Mouse (Mus musculus) midbrain, postnatal 0 days (tissue): ENCODE measurements around the gene Gne. TPM values are rescaled to one million over a fixed set of nuclear protein-coding genes. Genes with fewer than 3 reads are reported as not detected.

ENCODE experiments used
- ATAC-seq: fragments of 200-750 bp; cut with Nextera tagmentation; 2 replicates; pipeline ENCODE4 v1.8.0; 2017; ENCODE audit warnings: moderate number of reproducible peaks, mild to moderate bottlenecking, moderate TSS enrichment, moderate library complexity; ENCODE audit not compliant: low FRiP score
- DNase-seq: peaks from one replicate; pipeline ENCODE4 v3.0.0-alpha.2; 2015; ENCODE audit warnings: low spot score
- H3K27ac ChIP-seq: fragments of 300-500 bp; sonication (generic); 2 replicates; pipeline ENCODE4 v1.5.1; 2014; ENCODE audit warnings: low read depth, mild to moderate bottlenecking, low read length, mixed read lengths
- H3K27me3 ChIP-seq: fragments of 300-500 bp; sonication (generic); 2 replicates; pipeline ENCODE4 v1.6.1; 2014; ENCODE audit warnings: low read length, control low read depth, mixed read lengths; ENCODE audit not compliant: insufficient read depth
- H3K36me3 ChIP-seq: fragments of 300-500 bp; sonication (generic); 2 replicates; pipeline ENCODE4 v1.6.1; 2014; ENCODE audit warnings: low read length, control low read depth, mixed read lengths; ENCODE audit not compliant: insufficient read depth
- H3K4me1 ChIP-seq: fragments of 300-500 bp; sonication (generic); 2 replicates; pipeline ENCODE4 v1.6.1; 2014; ENCODE audit warnings: mild to moderate bottlenecking, control low read depth, antibody characterized with exemption, low read length, mixed read lengths; ENCODE audit not compliant: insufficient read depth
- H3K4me2 ChIP-seq: fragments of 300-500 bp; sonication (generic); 2 replicates; pipeline ENCODE4 v1.6.1; 2014; ENCODE audit warnings: low read depth, mild to moderate bottlenecking, low read length, mixed read lengths; ENCODE audit not compliant: poor library complexity, severe bottlenecking
- H3K4me3 ChIP-seq: fragments of 300-500 bp; sonication (generic); 2 replicates; pipeline ENCODE4 v1.5.1; 2014; ENCODE audit warnings: low read depth, mild to moderate bottlenecking, low read length, moderate library complexity
- H3K9ac ChIP-seq: fragments of 300-500 bp; sonication (generic); replicated peaks from 2 replicates; pipeline ENCODE4 v1.6.1; 2014; ENCODE audit warnings: mild to moderate bottlenecking, low read length, moderate library complexity, mixed read lengths; ENCODE audit not compliant: poor library complexity, severe bottlenecking
- H3K9me3 ChIP-seq: fragments of 300-500 bp; sonication (generic); 2 replicates; pipeline ENCODE4 v1.6.1; 2016; ENCODE audit warnings: low read length, control low read depth
- CTCF ChIP-seq: IDR thresholded peaks from 2 replicates; pipeline ENCODE4 v1.5.1; 2016; ENCODE audit warnings: antibody characterized with exemption, mild to moderate bottlenecking
- WGBS: fragments of 180-500 bp; shearing (Covaris S2); extraction: QIAGEN DNeasy Blood & Tissue Kit; methylation state at CpG from one replicate; pipeline ENCODE4 v1.1.7; 2014; 5-methylcytosine and 5-hydroxymethylcytosine counted together
- polyA plus RNA-seq: library from polyadenylated mRNA; unstranded; fragments of >200 nt; fragmentation: Nextera tagmentation; extraction: Ambion mirVana; gene quantifications from 2 replicates; pipeline ENCODE4 v1.2.1, GENCODE M21; 2015
- total RNA-seq: library from RNA; depleted of rRNA; stranded (reverse); fragments of >200 nt; gene quantifications from 2 replicates; pipeline ENCODE4 v1.2.3, GENCODE M21; 2014

Gne gene
- total and polyA plus RNA-seq, 2 experiments from 2014 or later, result 26.8 to 42.4 TPM

GRCm38 (mm10) chr4:44004623-44005409, 79.2 kb downstream of the Gne start:
- no peaks in the 10 kb centered on the region for H3K9me3 ChIP-seq
- DNase-seq, result no peak
- H3K4me3 ChIP-seq, result no peak overlapping the region
- no peak for TF ChIP-seq CTCF
- H3K27ac ChIP-seq, result no peak overlapping the region
- no peak for ATAC-seq
- no peaks in the 10 kb centered on the region for H3K4me1 ChIP-seq
- WGBS, result 72% methylated on average over 3 of the region's 3 CpGs
- H3K9ac ChIP-seq, result no peak overlapping the region
- peaks cover 5% of the 10 kb centered on the region; the same call in 1 of the 2 replicates for H3K27me3 ChIP-seq
- no peaks in the 10 kb centered on the region for H3K36me3 ChIP-seq
- H3K4me2 ChIP-seq, result no peak overlapping the region

- no peak for DNase-seq
- Histone ChIP-seq H3K27ac (no peak within 1 kb of the TSS), H3K9me3 (no peaks in the 10 kb centered on the region), H3K4me1 (no peaks in the 10 kb centered on the region), H3K4me3 (no peak within 1 kb of the TSS), H3K9ac (no peak within 1 kb of the TSS), H3K27me3 (peaks cover 5% of the 10 kb centered on the region; the same call in 1 of the 2 replicates), H3K36me3 (no peaks in the 10 kb centered on the region), H3K4me2 (no peak within 1 kb of the TSS)
- WGBS, result 88% methylated on average over 5 of the region's 5 CpGs
- TF ChIP-seq CTCF, result no peak
- ATAC-seq, result no peak
These were observed 79.9 kb downstream of the Gne start, which contains the start of gene Clta for GRCm38 (mm10) chr4:44004126-44004525. Gene Clta (plus strand): TSS chr4:44004452.

GRCm38 (mm10) chr4:44003622-44004021, 80.4 kb downstream of the Gne start:
- 83% methylated on average over 6 of the region's 6 CpGs for WGBS
- ATAC-seq, result no peak

GRCm38 (mm10) chr4:43994342-43994741, 89.6 kb downstream of the Gne start:
- no peaks in the 10 kb centered on the region for H3K27me3 ChIP-seq
- no peak overlapping the region for H3K4me3 ChIP-seq
- H3K9me3 ChIP-seq, result no peaks in the 10 kb centered on the region
- no peak for TF ChIP-seq CTCF
- H3K27ac ChIP-seq, result no peak overlapping the region
- no peaks in the 10 kb centered on the region for H3K4me1 ChIP-seq
- no peak overlapping the region for H3K4me2 ChIP-seq
- WGBS, result 78% methylated on average over 2 of the region's 2 CpGs
- ATAC-seq (no peak), DNase-seq (no peak)
- no peaks in the 10 kb centered on the region for H3K36me3 ChIP-seq
- no peak overlapping the region for H3K9ac ChIP-seq

More at GRCm38 (mm10) chr4:44003622-44004021, 80.4 kb downstream of the Gne start:
- Histone ChIP-seq H3K4me3 (no peak overlapping the region), H3K9ac (no peak overlapping the region), H3K27ac (no peak overlapping the region), H3K4me1 (no peaks in the 10 kb centered on the region), H3K4me2 (no peak overlapping the region), H3K9me3 (no peaks in the 10 kb centered on the region), H3K36me3 (no peaks in the 10 kb centered on the region), H3K27me3 (peaks cover 5% of the 10 kb centered on the region; the same call in 1 of the 2 replicates)
- TF ChIP-seq CTCF, result no peak
- no peak for DNase-seq

- WGBS, result 92% methylated on average over 11 of the region's 11 CpGs
- TF ChIP-seq CTCF, result no peak
- DNase-seq, result no peak
- no peak overlapping the region for H3K9ac ChIP-seq
- no peak overlapping the region for H3K4me3 ChIP-seq
- H3K4me2 ChIP-seq, result no peak overlapping the region
- no peak overlapping the region for H3K27ac ChIP-seq
- H3K36me3 ChIP-seq, result no peaks in the 10 kb centered on the region
- no peaks in the 10 kb centered on the region for H3K4me1 ChIP-seq
- no peaks in the 10 kb centered on the region for H3K9me3 ChIP-seq
- no peak for ATAC-seq
- H3K27me3 ChIP-seq, result no peaks in the 10 kb centered on the region
These were observed 90.9 kb downstream of the Gne start for GRCm38 (mm10) chr4:43993072-43993471.

GRCm38 (mm10) chr4:43988976-43989375, 95.0 kb downstream of the Gne start:
- 88% methylated on average over 3 of the region's 3 CpGs for WGBS
- ATAC-seq (no peak), DNase-seq (no peak)

More at GRCm38 (mm10) chr4:43988976-43989375, 95.0 kb downstream of the Gne start:
- Histone ChIP-seq H3K27me3 (no peaks in the 10 kb centered on the region), H3K27ac (no peak overlapping the region), H3K4me2 (no peak overlapping the region), H3K36me3 (no peaks in the 10 kb centered on the region), H3K9ac (no peak overlapping the region), H3K4me3 (no peak overlapping the region), H3K9me3 (no peaks in the 10 kb centered on the region), H3K4me1 (no peaks in the 10 kb centered on the region)
- TF ChIP-seq CTCF, result no peak
